Mouse (Mus musculus) neural tube, embryonic 10.5 days (tissue): ENCODE measurements at regions not wholly inside any gene's neighbourhood (a gene's known extent, or its start where the extent isn't known, plus 50 kb on each side); places are given as distances from the start of the nearest gene placed in this dataset.

ENCODE experiments used
- DNase-seq: peaks from one replicate; pipeline ENCODE4 v3.0.0-alpha.2; 2017; ENCODE audit warnings: low spot score; ENCODE audit errors: extremely low spot score

DNA sequence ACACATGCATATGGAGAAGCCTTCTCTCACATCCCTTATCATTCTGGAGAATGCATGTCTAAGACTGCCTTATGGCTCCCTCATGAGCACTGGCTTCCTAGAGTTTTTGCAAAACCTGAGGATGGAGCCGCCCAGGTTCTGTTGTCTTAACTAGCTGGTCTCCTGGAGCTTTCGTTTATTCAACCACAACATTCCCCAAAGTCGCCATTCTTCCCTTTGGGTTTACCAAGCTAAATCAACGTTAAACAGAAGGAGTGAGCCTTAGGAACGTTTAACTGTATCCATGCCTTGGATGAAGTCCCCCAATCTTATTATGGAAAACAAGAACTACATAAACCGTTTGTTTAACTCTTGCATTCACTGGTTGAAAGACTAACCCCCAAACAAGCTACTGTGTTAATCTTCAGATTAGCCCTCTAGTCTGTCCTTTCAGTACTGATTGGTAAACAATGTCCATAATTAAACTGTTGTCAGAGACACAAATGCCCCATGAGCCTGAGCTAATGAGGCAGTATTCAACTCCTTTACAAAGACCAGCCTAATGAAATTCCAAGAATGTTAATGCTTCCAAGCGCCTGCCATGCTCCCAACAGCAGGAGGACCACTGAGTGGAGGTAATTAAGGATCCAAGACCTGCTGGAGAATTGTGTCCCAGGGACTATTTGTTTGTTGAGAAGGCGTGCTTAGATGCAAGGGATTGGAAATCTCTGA lies 121.1 kb upstream of the Cdkn3 start:
- no peak for DNase-seq

- no peak for DNase-seq
Measured at GRCm38 (mm10) chr14:46638516-46638915, 121.8 kb upstream of the Cdkn3 start.

DNA sequence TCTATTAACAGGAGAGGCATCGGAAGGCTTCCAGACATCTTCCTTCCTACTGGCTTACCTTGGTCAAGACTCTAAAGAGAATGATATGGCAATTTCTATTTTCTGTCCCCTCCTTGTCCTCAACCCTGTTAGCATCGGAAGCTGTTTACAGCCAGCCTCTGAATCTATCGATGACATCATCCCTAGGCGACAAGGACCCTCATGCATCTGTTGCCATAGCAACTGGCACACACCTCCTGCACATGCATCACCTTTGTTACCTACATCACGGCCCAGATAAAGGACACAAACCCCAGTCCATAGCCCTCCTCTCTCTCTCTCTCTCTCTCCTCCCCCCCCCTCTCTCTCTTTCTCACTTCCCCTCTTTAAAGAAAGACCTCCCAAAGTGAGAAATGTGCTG lies 123.1 kb upstream of the Cdkn3 start:
- DNase-seq = no peak

DNA sequence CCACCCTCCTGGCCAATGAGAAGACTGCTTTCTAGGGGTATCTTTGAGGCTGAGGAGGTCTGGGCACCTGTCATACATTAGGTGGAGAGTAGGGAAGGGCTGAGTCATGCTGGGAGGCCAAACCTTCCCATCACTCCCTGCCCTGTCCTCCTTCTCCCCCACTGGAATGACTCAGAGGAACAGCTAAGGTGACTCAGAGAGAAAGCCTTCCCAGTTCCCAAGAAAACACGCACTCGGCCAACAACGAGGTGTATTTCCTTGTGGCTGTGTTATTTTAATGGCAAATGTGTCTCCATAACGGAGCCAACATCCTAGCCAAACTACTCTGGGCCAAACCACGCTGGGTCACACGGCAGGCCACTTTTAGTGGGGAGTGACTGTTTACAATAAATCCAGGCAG lies 124.0 kb upstream of the Cdkn3 start:
- DNase-seq = no peak

DNA sequence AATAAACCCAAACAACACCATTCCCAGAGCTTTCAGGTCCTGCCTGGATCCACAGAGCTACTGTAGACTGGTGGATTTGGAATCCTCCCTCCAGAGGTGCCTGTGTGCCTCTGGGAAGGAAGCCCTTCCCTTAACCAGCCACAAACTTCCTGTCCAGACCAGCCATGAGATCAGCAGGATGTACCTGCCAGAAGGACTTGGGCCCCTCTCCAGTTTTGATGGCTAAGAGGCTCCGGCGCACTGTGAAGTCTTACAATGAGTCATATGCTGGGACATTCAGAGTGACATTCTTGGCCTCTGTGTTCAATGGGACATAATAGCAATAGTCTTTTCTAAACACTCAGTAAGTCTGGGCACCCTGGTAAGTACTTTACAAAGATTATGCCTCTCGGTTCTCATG lies 125.0 kb upstream of the Cdkn3 start:
- DNase-seq = no peak

GRCm38 (mm10) chr14:46634656-46635244 lies 125.6 kb upstream of the Cdkn3 start:
- DNase-seq = no peak

- no peak for DNase-seq
Measured at GRCm38 (mm10) chr14:46634251-46634650, 126.1 kb upstream of the Cdkn3 start.

DNA sequence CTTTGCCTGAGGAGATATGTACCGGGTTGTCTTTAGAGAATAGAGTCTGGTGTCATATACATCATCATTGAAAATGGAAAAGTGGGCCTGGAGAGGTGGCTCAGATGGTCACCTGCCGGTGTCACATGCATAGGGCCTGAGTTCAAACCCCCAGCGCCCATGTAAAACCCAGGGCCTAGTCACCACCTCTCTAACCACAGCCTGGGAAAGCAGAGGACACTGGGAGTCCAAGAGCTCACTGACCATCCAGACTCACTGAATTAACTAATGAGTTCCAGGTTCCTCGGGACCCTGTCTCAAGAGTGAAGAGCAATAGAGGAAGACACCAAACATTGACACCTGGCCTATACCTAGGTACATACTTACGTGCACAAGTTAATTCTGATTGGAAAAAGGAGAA lies 132.7 kb upstream of the Cdkn3 start:
- no peak for DNase-seq

- no peak for DNase-seq
Measured at GRCm38 (mm10) chr14:46625760-46626159, 134.6 kb upstream of the Cdkn3 start.

DNA sequence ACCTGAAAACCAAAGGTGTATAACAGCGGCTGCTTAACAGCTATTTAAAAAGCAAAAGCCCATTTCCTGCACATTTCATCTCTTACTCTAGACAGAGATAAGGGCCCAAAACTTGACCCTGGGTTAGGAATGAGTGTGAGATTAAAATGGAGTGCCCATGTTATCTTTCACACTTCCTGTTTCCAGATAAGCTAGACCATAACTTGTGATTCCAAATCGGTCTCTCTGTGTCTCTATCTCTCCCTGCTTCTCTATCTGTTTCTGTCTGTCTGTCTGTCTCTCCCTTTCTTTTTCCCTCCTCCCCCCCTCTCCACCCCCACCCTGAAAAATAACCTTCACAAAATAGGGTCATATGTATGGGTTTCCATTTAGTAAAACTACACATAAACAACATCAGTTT lies 136.7 kb upstream of the Cdkn3 start:
- DNase-seq = no peak

- DNase-seq = no peak
Measured at GRCm38 (mm10) chr14:46616030-46616429, 144.3 kb upstream of the Cdkn3 start.

DNA sequence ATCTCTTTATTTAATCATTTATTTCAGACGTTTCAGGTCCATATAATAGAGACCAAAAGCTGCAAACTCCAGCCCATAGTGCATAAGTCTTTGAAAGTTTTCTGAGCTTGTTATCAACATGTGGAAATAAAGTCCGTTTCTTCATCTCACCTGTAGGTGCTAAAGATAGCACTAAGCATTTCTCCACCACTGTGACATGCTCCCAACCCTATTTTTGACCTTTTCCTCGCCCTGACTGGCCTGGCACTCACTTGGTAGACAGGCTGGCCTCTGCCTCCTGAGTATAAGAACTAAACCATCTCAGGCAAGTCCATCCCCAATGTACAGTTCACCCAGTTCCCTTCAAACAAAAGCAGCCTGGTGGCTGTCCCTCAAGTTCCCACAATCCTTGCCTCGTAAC lies 145.4 kb upstream of the Cdkn3 start:
- no peak for DNase-seq

GRCm38 (mm10) chr14:46613748-46614147 lies 146.6 kb upstream of the Cdkn3 start:
- DNase-seq = no peak

GRCm38 (mm10) chr14:46613211-46613610 lies 147.1 kb upstream of the Cdkn3 start:
- DNase-seq = no peak

DNA sequence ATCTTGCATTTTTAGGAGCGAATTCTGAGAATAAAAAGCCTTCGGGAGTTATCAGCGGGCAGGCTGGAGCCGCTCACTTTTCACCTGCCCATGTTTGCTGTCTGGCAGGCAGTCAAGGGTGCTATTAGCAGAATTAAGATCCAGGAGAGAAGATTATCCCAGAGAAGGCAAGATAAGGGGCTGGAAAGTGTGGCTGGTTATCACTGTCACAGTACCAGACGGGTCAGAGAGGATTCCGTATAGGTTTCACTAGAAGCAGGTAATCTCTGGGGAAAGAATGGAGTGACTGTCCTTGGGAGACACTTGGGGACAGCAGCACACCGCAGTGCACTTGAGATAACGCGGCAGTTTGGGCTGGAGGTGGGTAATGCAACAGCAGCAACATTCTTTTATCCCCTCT lies 147.8 kb upstream of the Cdkn3 start:
- no peak for DNase-seq

DNA sequence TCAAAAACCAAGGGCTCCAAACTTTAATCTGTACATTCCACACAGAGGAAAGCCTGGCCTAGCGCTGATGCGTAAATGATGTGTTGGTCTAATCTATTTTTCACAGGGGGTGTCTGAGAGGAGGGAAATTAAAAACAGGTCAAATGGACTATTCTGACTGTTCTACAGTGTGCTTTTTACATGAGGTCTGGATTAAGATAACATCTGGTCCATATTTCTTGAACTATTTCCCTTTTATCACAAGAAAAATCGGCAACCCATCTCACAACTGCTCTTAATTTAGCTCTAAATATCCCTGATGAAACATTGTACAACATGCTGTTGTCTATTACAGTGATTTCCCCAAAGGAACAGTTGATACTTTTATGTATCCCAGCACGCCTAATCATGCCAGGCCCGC lies 149.4 kb upstream of the Cdkn3 start:
- no peak for DNase-seq

GRCm38 (mm10) chr14:46610226-46610855 lies 150.0 kb upstream of the Cdkn3 start:
- no peak for DNase-seq

GRCm38 (mm10) chr14:46606694-46607093 lies 153.6 kb upstream of the Cdkn3 start:
- no peak for DNase-seq

GRCm38 (mm10) chr14:46606037-46606436 lies 154.3 kb upstream of the Cdkn3 start:
- DNase-seq = no peak

DNA sequence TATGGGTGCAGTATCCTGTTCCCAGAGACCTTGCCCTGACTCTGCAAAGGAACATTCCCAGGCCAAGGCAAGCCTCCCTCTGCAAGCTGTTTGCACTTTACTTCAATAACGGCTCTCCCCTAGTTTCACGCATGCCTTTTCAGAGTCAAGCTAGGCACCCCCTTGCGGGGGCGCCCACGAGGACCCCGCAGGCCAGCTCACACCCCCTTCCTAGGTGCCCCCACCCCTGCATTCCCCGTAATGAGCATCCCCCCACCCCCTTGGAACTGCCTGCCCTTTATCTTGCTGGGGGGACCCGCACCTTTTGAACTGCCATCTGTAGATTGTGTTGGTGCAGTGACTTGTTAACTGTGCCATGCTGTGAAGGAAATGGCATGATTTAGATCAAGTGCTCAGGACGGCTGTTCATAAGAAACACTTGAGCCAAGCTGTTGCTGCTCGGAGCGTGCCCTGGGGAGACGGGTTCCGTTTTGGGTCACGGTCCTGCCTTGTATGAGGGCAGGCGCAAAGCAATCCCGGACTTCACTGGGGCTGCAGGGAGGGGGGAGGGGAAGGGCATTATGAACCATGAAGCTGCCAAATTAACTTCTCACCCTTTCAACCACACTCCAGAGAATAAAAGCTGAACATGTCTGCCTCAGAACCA lies 155.3 kb upstream of the Cdkn3 start:
- peak; percentile 61 for DNase-seq

GRCm38 (mm10) chr14:46604156-46604885 lies 156.0 kb upstream of the Cdkn3 start:
- DNase-seq = no peak
